9 mouse cellular contexts compared by ENCODE assay signal in genomic region chr5:135713441-135714218, GRCm38 (mm10). TPM values are rescaled to one million over a fixed set of nuclear protein-coding genes. Genes with fewer than 3 reads are reported as not detected.
DNase-seq lines count a peak whose midpoint lies in the region; ATAC-seq and TF ChIP-seq lines count a peak whose summit lies in the region.
"Had no signal": no experiment of that assay in that cellular context is flagged by ENCODE, and none has a peak within 500 bp of the region (broad histone marks: within the 10 kb centered on the region; RNA-seq: fewer than 3 reads in every experiment).

No protein-coding gene starts in this region.

- peak overlapping the region; percentile 56 for H3K27ac ChIP-seq in heart, embryonic 15.5 days
- H3K27ac ChIP-seq in kidney, embryonic 15.5 days: peak overlapping the region; percentile 86
- peak overlapping the region; percentile 42; the same call in 1 of the 2 replicates for H3K27ac ChIP-seq in liver, postnatal 0 days (ENCODE audit: low read depth)
- H3K27ac ChIP-seq in forebrain, postnatal 0 days (ENCODE audit: low read depth, low read length): no peak overlapping the region
- H3K27ac ChIP-seq: midbrain, embryonic 12.5 days had no signal

- no peaks in the 10 kb centered on the region for H3K9me3 ChIP-seq in heart, embryonic 15.5 days (replicated peaks)
- no peaks in the 10 kb centered on the region for H3K9me3 ChIP-seq in kidney, embryonic 15.5 days (replicated peaks)
- no peaks in the 10 kb centered on the region for H3K9me3 ChIP-seq in liver, postnatal 0 days (ENCODE audit: low read length)
- no peaks in the 10 kb centered on the region for H3K9me3 ChIP-seq in forebrain, postnatal 0 days (ENCODE audit: low read length)
- H3K9me3 ChIP-seq: midbrain, embryonic 12.5 days had no signal

- WGBS in heart, embryonic 15.5 days: 46% methylated on average over 16 of the region's 16 CpGs
- WGBS in kidney, embryonic 15.5 days: 39% methylated on average over 16 of the region's 16 CpGs
- WGBS in liver, postnatal 0 days (ENCODE audit: insufficient replicate concordance): 34% methylated on average over 16 of the region's 16 CpGs
- WGBS in forebrain, postnatal 0 days: 79% methylated on average over 16 of the region's 16 CpGs

- ATAC-seq in heart, embryonic 15.5 days (replicated peaks; ENCODE audit: insufficient number of reproducible peaks, insufficient read depth, low FRiP score, low read depth): peak; percentile 71
- peak; percentile 58 for ATAC-seq in kidney, embryonic 15.5 days (replicated peaks; ENCODE audit: low FRiP score)
- peak; percentile 78 for ATAC-seq in liver, postnatal 0 days
- ATAC-seq in forebrain, postnatal 0 days: no peak

- peak; percentile 81 for TF ChIP-seq EP300 in liver, postnatal 0 days (IDR thresholded peaks at IDR 0.05; ENCODE audit: low read depth)

- no peaks in the 10 kb centered on the region for H3K27me3 ChIP-seq in heart, embryonic 15.5 days
- H3K27me3 ChIP-seq in kidney, embryonic 15.5 days: no peaks in the 10 kb centered on the region
- no peaks in the 10 kb centered on the region for H3K27me3 ChIP-seq in liver, postnatal 0 days (ENCODE audit: insufficient read depth, low read length)
- no peaks in the 10 kb centered on the region for H3K27me3 ChIP-seq in forebrain, postnatal 0 days (ENCODE audit: insufficient read depth, low read length)
- H3K27me3 ChIP-seq: midbrain, embryonic 12.5 days had no signal

- H3K4me3 ChIP-seq in heart, embryonic 15.5 days: no peak overlapping the region
- H3K4me3 ChIP-seq in kidney, embryonic 15.5 days (replicated peaks): no peak overlapping the region
- H3K4me3 ChIP-seq in liver, postnatal 0 days (ENCODE audit: low read depth, low read length): no peak overlapping the region
- H3K4me3 ChIP-seq in forebrain, postnatal 0 days (ENCODE audit: low read depth, low read length): no peak overlapping the region
- H3K4me3 ChIP-seq: midbrain, embryonic 12.5 days had no signal

- peak overlapping the region; percentile 36; the same call in 1 of the 2 replicates for H3K4me2 ChIP-seq in heart, embryonic 15.5 days
- H3K4me2 ChIP-seq in kidney, embryonic 15.5 days: peak overlapping the region; percentile 27; the same call in 1 of the 2 replicates
- H3K4me2 ChIP-seq in liver, postnatal 0 days (ENCODE audit: low read depth, low read length): peak overlapping the region; percentile 46
- H3K4me2 ChIP-seq in forebrain, postnatal 0 days (ENCODE audit: low read depth): no peak overlapping the region
- H3K4me2 ChIP-seq: midbrain, embryonic 12.5 days had no signal

- no peak for TF ChIP-seq CTCF in liver, postnatal 0 days (IDR thresholded peaks at IDR 0.05; ENCODE audit: low read depth)
- no peak for TF ChIP-seq CTCF in forebrain, postnatal 0 days (IDR thresholded peaks at IDR 0.05; ENCODE audit: low read depth)

- peaks cover 25% of the 10 kb centered on the region for H3K4me1 ChIP-seq in heart, embryonic 15.5 days (replicated peaks)
- H3K4me1 ChIP-seq in kidney, embryonic 15.5 days: peaks cover 45% of the 10 kb centered on the region
- peaks cover 38% of the 10 kb centered on the region for H3K4me1 ChIP-seq in liver, postnatal 0 days (ENCODE audit: insufficient read depth)
- H3K4me1 ChIP-seq in forebrain, postnatal 0 days (ENCODE audit: insufficient read depth): no peaks in the 10 kb centered on the region

- peaks cover 18% of the 10 kb centered on the region; the same call in 1 of the 2 replicates for H3K36me3 ChIP-seq in heart, embryonic 15.5 days
- peaks cover 38% of the 10 kb centered on the region for H3K36me3 ChIP-seq in kidney, embryonic 15.5 days
- H3K36me3 ChIP-seq in liver, postnatal 0 days (replicated peaks; ENCODE audit: insufficient read depth, low read length): peaks cover 28% of the 10 kb centered on the region
- H3K36me3 ChIP-seq in forebrain, postnatal 0 days (ENCODE audit: insufficient read depth): peaks cover 19% of the 10 kb centered on the region

- no peak overlapping the region for H3K9ac ChIP-seq in heart, embryonic 15.5 days
- no peak overlapping the region for H3K9ac ChIP-seq in kidney, embryonic 15.5 days
- H3K9ac ChIP-seq in liver, postnatal 0 days (replicated peaks): no peak overlapping the region
- H3K9ac ChIP-seq in forebrain, postnatal 0 days: no peak overlapping the region
- H3K9ac ChIP-seq: midbrain, embryonic 12.5 days had no signal

- DNase-seq in 416B (ENCODE audit: low read depth): peak; percentile 99
- DNase-seq in Muller cell, postnatal 12 days (ENCODE audit: inconsistent ontology term): peak; percentile 63
- DNase-seq in cerebellum, postnatal 10 days: peak; percentile 80 to 82
- peak; percentile 83 for DNase-seq in liver, postnatal 0 days
- peak; percentile 58 for DNase-seq in skeletal muscle tissue, adult 2 months (ENCODE audit: low read depth, low spot score)
- no peak for DNase-seq in forebrain, postnatal 0 days

RNA-seq across cellular contexts. Expression of gene Tmem120a, which starts 30.6 kb away (rescaled TPM):
- 32.9 and 37.1 TPM in 2 replicates for polyA plus RNA-seq in heart, embryonic 15.5 days (2015; fragmentation: Nextera tagmentation; extraction: Ambion mirVana)
- 64.2 and 68.1 TPM in 2 replicates for polyA plus RNA-seq in kidney, embryonic 15.5 days (2015; fragmentation: Nextera tagmentation; extraction: Ambion mirVana)
- polyA plus RNA-seq in liver, postnatal 0 days (2015; fragmentation: Nextera tagmentation; extraction: Ambion mirVana): 80.8 and 82.7 TPM in 2 replicates
- total RNA-seq in forebrain, postnatal 0 days (2014; rRNA removed): 42.7 and 49.1 TPM in 2 replicates
- polyA plus RNA-seq in forebrain, postnatal 0 days (2015; fragmentation: Nextera tagmentation; extraction: Ambion mirVana): 111 and 126 TPM in 2 replicates

RNA-seq across cellular contexts. Expression of gene Por, which starts 43.8 kb away (rescaled TPM):
- 45.0 and 57.2 TPM in 2 replicates for polyA plus RNA-seq in heart, embryonic 15.5 days (2015; fragmentation: Nextera tagmentation; extraction: Ambion mirVana)
- 78.2 and 89.0 TPM in 2 replicates for polyA plus RNA-seq in kidney, embryonic 15.5 days (2015; fragmentation: Nextera tagmentation; extraction: Ambion mirVana)
- polyA plus RNA-seq in liver, postnatal 0 days (2015; fragmentation: Nextera tagmentation; extraction: Ambion mirVana): 302 and 303 TPM in 2 replicates
- 78.5 and 89.5 TPM in 2 replicates for total RNA-seq in forebrain, postnatal 0 days (2014; rRNA removed)
- polyA plus RNA-seq in forebrain, postnatal 0 days (2015; fragmentation: Nextera tagmentation; extraction: Ambion mirVana): 76.7 and 96.1 TPM in 2 replicates
